Mouse (Mus musculus): ENCODE results near the gene Bmf.
"Not testable (repeated sequence)": the region's sequence is repeated elsewhere in the genome, so short reads cannot be mapped to it uniquely, and the experiment has no call there.

Gene Bmf

DNA sequence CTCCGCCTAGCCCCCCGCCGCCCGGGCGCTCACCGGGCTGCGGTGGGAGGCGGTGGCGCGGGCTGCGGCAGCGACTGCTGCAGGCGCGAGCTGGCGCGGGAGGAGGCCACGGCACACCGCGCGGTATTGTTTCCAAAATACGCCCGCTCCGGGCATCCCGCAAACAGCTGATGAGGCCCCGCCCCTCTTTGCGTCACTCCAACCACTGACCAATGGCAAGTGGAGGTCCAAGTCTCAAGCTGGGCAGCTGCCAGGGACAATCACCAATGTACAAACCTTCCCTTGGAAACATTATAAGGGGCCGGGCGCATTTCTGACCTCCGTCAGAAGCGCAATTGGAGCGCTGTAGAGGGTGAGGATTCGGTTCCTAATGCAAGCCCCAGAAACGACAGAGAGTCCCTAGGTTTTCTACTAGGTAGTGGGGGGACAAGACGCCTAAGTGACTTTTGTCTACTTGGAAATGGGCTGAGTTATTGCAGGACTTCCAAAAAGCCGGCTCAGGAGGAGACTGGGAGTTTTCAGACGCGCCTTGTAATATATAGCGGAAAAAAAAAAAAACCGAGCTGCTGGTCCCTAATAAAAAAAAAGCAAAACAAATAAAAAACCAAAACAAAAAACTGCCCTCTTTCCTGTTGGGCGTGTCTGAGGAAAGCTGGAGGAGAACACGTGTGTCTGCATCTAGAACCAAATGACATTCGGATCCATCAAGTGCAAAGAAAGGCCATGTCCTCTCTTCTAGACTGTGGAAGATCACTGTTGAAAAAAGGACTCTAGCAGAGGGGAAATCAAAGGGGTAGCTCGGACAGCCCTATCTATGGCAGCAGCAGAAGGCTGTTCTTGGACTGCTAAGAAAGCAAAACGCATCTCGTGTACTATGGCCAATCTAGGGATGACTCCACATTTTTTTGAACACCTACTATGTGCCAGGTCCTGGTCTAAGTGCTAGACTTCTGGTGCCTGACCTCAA, at the start of gene Bmf:
Gene Bmf, minus strand, starts transcription at position 181 of the 967 bp plus-strand sequence.
- DNase-seq (ENCODE audit: extremely low spot score, low read depth, low spot score): peak; percentile 88

DNA sequence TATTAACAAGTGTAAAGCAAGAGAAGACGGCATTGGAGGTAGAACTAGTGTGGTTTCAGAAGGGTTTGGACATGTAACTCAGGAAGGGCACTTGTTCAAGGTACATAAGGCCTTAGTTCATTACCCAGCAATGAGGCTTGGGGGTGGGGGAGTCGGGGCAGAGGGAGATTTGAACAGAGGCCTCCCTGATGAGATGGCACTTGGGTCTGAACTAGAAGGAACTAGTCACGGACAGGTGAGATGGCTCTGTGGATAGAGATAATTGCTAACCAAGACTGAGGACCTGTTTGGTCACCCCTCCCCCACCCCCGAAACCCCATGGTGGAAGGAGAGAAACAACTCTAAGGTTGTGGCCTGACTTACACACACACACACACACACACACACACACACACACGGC, 49.6 kb upstream of the Bmf start:
- DNase-seq (ENCODE audit: extremely low spot score, low read depth, low spot score): no peak

DNA sequence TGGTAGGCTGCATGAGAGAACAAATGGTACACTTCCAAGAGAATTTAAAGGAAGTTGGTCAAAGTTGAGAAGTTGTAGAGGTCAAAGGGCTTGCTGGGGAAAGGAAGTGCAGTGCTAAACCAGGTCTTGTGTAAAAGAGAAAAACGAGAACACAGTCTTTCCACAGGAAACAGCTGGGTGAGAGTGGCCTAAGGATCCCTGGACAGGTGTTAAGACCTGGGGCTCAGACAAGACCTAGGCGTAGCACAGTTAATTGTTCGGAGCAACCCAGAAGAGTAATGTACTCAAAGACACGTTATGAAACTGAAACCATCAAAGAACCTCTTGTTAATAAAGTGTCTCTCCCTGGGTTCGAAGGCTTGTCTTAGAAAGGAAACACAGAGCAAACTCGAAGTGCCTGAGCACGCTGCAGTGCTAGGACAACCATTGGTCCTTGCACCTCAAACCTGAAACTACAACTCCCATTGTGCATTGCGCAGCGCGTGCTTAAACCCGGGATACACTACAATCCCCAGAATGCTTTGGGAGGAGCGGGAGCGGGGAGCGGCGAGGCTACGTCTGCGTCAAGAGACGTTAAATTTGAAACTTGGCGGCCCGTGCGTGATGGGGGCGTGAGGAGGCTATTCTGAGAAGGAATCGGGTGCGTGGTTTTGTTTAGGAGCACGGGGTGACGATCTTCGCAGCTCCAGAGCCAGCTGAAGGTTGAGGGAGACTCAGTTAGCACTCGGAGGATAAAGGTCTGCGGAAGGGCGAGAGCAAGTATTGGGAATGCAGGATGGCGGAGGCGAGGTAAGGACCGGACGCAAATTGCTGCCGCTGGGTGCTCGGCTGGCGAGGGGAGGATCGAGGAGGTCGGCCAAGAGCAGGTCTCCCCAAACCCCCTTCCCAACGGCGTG, 48.4 kb upstream of the Bmf start, which contains the start of gene Bub1b:
Gene Bub1b, plus strand, starts transcription at position 539 of the 896 bp plus-strand sequence.
- DNase-seq (ENCODE audit: extremely low spot score, low read depth, low spot score): peak; percentile 79

DNA sequence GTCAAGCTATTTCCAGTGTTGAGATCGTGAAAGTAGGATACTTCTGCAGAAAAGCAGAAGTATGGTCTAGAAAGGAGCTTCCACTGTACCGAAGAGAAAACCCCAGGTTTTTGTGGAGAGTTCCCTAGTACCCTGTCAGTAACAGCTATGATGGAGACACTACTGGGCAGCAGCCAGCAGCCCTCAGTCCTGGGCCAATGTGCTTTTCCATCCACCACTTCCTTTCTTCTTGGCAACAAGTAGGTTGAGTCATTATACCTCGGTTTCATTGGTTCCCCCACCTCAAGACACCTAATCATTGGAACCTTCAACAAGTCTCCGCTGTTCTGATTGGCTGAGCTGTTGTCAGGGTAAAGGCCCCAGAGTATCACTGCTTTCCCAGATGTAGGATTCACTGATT, 41.6 kb upstream of the Bmf start:
- DNase-seq (ENCODE audit: extremely low spot score, low read depth, low spot score): no peak

DNA sequence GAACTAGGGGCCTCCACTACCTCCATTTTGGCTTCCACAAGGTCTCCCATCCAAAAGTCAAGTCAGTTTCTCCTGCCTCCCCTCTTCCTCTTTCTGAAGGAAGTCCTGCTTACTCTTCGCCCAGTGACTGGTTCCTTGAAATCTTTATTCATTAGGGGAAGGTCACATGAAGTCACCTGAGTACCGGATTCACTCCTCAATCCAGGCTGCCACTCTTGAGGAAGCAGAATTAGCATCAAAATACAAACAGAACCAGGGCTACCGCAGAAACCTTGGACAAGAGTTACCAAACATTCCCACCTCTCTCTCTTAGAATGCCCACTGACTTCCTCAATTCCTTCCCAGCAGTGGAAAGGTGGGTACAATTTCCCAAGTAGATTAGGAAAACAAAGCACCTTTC, 38.2 kb upstream of the Bmf start:
- no peak for DNase-seq (ENCODE audit: extremely low spot score, low read depth, low spot score)

DNA sequence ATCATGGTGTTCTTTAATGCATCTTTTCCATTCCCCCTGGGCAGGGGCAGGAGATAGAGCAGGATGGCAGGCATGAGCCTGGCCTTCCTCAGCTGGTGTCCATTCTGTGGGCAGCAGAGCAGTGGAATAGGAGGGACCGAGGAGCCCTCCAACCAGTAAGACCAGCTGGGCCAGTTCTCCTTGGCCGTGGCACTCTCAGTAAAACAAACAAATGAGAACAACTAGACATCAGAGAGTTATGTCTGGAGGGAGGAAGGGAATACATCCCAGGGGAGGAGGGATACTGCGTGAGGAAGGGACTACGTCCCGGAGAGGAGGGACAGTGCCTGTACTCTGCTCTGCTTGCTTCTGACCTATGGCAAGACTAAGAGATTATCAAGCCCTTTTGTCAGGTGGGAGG, 36.5 kb upstream of the Bmf start:
- no peak for DNase-seq (ENCODE audit: extremely low spot score, low read depth, low spot score)

DNA sequence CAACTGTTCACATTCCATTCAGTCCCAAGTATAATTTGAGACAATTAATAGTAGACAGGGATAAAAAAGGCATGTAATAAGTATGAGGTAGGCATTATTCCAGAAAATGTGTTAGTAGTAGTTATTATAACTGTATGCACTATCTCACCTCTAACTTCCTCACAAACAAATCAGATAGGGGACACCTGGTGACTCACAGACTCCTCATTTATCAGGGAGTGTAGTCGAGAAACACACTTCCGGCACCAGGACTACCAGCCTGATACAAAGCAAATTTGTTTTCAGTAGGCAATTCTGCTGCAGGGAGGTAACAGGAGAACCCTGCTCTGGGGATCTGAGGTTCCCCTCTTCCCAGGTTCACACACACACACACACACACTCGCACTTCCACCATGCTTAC, 23.6 kb upstream of the Bmf start:
- no peak for DNase-seq (ENCODE audit: extremely low spot score, low read depth, low spot score)

DNA sequence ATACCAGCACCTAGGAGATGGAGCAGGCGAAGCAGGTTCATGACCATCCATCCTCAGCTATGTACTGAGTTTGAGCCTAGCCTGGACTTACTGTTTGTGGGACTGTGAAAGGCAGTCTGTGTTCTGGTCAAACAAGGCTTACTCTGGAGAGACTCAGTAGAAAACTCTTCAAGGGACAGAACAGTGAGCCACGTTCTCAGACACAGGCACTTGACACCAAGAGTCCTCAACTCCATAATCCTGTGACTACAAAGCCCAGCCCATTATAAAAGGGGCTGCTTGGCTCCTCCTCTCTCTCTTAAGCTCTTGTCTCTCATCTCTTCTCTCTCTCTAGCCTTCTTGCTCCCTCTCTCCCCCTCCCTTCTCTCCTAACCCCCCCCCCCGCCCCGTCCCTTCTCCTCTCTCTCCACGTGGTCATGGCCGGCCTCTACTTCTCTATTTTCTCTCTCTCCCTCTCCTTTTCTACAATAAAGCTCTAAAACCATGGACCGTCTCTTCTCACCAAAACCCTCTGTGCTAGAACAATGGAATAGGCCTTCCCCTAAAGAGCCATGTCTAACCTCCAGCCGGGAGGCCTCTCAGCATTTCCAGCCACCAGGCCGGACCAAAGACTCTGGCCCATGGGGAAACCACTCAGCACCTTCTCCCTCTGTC, 22.8 kb upstream of the Bmf start:
- DNase-seq (ENCODE audit: extremely low spot score, low read depth, low spot score): no peak

DNA sequence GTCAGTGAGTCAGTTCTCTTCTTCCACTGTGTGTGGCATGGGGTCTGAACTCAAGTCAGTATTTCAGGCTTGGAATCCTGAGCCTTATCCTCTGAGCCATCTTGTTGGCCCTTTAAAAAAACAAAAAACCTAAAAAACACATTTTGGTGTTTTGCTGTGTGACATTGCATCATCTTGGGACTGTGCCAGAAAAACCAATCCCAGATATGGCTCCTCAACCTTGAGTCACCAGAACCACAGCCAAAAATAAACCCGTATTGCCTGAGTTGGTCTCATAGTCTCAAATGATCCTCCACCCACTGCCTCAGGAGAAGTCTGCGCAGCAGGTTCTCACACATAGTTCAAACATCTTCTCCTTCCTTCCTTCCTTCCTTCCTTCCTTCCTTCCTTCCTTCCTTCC, 21.5 kb upstream of the Bmf start:
- no peak for DNase-seq (ENCODE audit: extremely low spot score, low read depth, low spot score)

DNA sequence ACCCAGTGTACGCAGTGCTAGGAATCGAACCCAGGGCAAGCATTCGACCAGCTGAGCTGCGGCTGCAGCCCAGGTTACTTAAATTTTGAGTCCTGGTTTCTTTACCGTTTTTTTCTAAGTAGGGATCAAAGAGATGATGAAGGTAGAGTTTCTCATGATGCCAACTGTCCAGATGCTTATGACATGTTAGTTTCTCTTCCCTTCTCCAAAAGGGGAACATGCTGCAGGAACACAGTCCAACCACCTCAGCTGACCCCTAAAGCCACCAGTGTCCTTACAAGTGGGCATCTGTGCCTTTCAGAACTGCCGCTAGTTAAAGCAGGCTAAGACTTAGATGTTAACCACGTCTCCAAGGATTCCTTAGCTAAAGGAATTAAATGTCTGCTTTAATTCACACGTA, 17.7 kb upstream of the Bmf start:
- DNase-seq (ENCODE audit: extremely low spot score, low read depth, low spot score): no peak

DNA sequence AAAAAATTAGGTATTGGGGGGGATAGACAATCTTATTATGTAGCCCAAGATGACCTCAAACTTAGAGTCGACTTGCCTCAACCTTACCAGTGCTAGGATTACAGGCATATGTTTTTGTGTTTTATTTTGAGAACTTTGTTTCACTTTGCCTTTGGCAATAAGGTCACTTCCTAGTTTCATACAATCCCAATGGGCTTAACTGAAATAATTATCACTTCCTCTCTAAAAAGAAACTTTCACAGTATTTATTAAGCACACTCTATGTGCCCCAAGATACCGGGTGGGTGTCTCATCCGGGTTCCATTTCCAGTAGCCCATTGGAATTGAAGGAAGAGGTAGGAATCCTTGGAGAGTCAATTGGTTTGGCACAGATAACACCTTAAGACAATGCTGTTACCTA, 12.9 kb upstream of the Bmf start:
- no peak for DNase-seq (ENCODE audit: extremely low spot score, low read depth, low spot score)

DNA sequence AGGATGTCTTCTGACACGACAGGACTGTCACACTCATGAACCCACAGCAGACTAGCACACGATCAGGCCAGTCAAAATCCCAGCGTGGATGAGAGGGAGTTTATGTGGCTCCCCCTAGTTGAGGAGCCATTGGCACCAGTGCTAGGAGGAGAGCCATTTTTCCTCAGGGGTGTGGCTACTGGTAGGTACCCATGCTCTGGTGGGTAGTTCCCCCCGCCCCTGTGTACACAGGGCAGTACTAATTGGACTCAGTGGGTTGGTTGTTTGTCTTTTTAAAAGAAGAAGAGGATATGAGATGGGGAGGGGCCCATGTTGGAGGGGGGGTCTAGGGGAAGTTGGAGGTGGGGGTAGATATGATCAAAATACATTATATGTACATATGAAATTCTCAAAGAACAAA, 12.5 kb upstream of the Bmf start:
- no peak for DNase-seq (ENCODE audit: extremely low spot score, low read depth, low spot score)

DNA sequence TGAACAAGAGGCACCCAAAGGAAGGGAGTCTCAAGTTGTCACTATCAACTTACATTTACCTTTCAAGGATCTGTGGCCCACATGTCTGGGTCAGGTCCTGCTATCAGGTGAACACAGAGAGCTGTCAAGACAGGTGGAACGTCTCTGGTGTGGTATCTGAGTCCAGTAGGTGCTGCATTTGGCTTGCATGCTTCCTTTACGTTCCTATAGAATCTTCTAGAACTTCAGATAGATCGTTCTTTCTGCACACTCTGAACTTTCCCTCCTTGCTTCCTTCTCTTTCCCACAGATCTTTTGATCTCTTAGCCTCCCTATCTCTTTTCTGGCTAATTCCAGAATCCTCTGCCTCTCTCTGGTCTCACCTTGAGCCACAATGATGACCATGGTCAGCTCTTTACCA, 8.9 kb upstream of the Bmf start:
- no peak for DNase-seq (ENCODE audit: extremely low spot score, low read depth, low spot score)

DNA sequence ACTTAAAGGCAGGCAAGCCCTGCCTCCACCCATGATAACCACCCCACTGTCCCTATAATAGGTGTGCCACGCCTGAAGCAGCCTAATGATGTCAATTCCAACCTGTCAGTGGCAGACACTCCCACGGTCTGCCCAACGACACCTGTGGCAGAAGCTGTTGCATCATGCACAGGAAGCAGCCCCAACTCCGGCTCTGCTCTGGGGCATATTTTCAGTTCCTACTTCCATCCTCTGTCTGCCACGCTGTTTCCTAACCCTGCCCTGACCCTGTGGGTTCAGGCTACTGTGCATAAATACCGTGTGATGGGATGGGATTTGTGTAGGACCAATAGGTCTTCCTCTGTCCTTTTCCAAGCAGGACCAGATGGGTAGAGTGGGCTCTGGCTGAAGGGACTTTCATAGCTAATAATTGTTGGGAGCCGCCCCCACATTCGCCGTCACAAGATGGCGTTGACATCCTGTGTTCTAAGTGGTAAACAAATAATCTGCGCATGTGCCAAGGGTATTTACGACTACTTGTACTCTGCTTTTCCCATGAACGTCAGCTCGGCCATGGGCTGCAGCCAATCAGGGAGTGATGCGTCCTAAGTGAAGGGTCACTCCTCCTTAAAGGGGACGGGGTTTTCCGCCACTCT, 5.0 kb upstream of the Bmf start:
- not testable (repeated sequence) for DNase-seq (ENCODE audit: extremely low spot score, low read depth, low spot score)

DNA sequence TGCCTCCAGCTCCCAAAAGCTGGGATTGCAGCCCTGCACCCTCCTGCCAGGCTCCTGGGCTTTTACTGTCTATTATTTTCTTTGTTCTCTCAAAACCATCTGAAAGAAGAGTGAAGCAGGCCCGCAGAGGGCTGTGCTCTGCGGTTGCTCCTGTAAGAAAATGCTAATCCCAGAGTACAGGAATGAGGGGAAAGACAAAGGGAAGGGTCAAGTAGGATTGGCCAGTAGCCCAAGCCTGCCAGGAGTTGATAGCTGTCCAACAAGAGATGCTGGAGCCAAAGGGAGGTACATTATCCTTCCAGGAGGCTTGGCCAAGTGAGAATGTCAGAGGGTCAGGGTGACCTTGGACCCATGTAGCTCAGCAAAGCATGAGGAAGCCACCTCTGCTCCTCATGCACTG, 2.1 kb upstream of the Bmf start:
- DNase-seq (ENCODE audit: extremely low spot score, low read depth, low spot score): no peak

DNA sequence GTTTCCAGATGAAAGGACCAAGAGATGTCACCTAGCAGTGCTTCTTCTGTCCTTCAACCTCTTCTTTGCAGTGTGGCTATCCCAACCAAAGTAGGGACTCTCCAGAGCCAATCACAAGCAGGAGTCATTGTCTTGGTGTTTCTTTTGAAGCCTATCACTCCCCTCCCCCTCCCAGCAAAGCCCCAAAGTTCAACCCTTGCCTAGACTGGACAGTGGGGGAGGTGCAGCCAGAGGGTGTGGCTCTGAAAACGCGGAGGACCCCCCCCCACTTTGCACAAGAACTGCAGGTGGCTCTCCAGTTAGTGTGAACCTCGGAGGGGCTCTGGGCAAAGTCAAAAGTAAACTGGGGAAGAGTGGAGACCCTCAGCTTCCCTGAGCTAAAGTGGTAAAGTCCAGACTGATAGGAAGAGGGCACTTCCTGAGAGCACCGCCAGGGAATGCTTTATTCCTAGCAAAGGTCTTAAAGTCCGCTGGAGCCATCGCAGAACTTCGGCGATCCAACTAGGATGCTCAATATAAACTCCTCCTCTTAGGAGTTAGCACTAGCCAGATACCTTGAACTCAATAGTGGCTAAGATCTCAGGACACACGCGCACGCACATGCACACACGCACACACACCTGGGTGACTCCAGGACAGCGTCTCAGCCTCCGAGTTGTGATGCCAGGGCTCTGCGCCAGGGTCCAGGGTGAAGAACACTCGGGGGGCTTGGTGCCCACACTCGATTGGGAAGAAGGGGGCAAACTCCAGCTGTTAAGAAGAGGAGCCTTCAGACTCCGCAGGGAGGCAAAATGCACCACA, 866 bp downstream of the Bmf start:
- DNase-seq (ENCODE audit: extremely low spot score, low read depth, low spot score): no peak

DNA sequence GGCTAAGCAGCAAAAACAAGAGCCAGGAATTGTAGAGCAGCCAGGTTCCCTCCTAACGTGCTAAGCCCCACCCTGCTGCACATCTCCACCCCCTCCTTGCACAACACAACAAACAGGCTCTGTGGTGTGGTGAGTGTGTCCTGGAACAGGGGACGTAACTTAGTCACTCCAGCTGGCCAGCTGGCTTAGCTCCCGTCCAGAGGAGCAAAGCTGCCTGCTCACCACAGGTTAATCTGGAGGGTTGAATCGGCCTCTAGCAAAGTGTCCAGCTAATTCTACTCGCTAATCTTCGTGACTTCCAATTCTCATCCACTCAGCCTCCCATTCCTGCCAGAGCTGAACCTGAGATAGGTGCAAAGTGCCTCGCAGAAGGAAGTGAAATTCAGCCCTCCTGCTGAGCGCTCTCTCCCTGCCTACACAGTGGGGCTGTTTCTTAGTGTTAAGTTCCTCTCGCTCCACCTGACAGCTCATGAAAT, 1.9 kb downstream of the Bmf start:
- DNase-seq (ENCODE audit: extremely low spot score, low read depth, low spot score): no peak

DNA sequence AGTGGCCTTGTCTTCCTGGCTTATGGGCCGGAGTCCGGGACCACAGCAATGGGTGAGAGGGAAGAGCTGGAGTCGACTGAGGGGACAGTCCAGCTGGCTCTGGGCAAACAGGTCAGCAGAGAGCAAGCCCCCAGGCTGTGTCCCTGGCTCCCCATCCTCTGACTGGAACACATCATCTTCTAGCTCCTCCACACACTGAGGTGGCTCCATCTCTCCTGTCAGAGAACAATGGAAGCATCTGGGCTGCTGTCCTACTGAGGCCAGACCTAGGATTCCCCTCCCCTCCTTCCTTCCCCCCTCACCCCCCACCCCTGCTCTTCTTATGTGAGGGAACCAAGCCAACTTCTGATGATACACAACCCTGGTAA, 2.7 kb downstream of the Bmf start:
- DNase-seq (ENCODE audit: extremely low spot score, low read depth, low spot score): no peak

DNA sequence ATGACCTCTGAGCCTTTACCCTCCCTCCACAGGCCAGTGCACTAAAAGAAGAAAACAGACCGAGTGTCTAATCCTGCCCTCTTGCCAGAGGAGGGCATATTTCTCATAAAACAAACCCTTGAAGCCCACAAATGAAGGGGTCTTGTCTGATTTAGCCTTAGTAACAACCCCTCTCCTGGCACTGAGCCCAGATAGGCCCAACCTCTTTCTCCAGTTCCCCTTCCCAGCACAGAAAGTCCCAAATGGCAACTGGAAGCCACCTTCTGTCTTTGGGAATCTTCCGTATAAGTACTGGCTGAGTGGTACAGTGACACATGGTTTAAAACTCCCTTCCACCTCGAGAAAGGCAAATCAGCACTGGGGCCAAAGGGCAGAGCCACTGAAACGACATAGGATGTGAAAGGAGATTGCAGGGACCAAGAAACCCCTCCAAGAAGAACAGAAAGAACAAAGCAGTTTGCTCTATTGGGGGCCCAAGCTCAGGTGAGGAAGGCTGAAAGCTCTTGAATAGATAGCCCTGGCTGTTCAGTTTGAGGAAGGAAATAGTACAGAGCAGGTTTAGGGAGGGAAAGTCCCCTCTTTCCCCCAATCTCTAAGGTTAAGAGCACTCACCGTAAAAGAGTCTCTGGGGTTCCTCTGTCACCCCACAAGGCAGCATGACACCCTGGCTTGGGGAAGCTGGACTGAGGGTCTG, 3.2 kb downstream of the Bmf start:
- DNase-seq (ENCODE audit: extremely low spot score, low read depth, low spot score): no peak
